Mouse (Mus musculus): ENCODE measurements around the gene Trpt1. TPM values are rescaled to one million over a fixed set of nuclear protein-coding genes. Genes with fewer than 3 reads are reported as not detected.
"Not testable (repeated sequence)": the region's sequence is repeated elsewhere in the genome, so short reads cannot be mapped to it uniquely, and the experiment has no call there.

The Trpt1 gene
- polyA plus RNA-seq, 1 experiment from 2014 or later = 13.6 TPM

- Histone ChIP-seq H3K36me3 (peaks cover 28% of the 10 kb centered on the region), H3K4me3 (peak overlapping the region; percentile 87), H3K9me3 (no peaks in the 10 kb centered on the region), H3K4me2 (replicated peaks) (peak overlapping the region; percentile 90), H3K9ac (peak overlapping the region; percentile 94), H3K4me1 (peaks cover 28% of the 10 kb centered on the region), H3K27ac (peak overlapping the region; percentile 83; the same call in 1 of the 2 replicates), H3K27me3 (no peaks in the 10 kb centered on the region)
- WGBS = 3% methylated on average over 8 of the region's 8 CpGs
- ATAC-seq (ENCODE audit: low FRiP score, low read depth) = no peak
Measured at GRCm38 (mm10) chr19:6987904-6988285, 8.0 kb upstream of the Trpt1 start.

- Histone ChIP-seq H3K4me3 (no peak overlapping the region), H3K27ac (no peak overlapping the region), H3K36me3 (peaks cover 16% of the 10 kb centered on the region), H3K27me3 (no peaks in the 10 kb centered on the region), H3K4me1 (peaks cover 35% of the 10 kb centered on the region), H3K4me2 (replicated peaks) (no peak overlapping the region), H3K9me3 (no peaks in the 10 kb centered on the region), H3K9ac (no peak overlapping the region)
- 90% methylated on average over 8 of the region's 8 CpGs for WGBS
- ATAC-seq (ENCODE audit: low FRiP score, low read depth) = no peak
Measured at GRCm38 (mm10) chr19:6989251-6989650, 6.7 kb upstream of the Trpt1 start.

- WGBS = 85% methylated on average over 6 of the region's 6 CpGs
- H3K27me3 ChIP-seq = no peaks in the 10 kb centered on the region
- H3K9me3 ChIP-seq = no peaks in the 10 kb centered on the region
- H3K4me2 ChIP-seq (replicated peaks) = no peak overlapping the region
- no peak overlapping the region for H3K9ac ChIP-seq
- no peak overlapping the region for H3K4me3 ChIP-seq
- no peak overlapping the region for H3K27ac ChIP-seq
- H3K36me3 ChIP-seq = 0 out of 2 replicates have a peak, but pooled peaks cover 4% of the 10 kb centered on the region
- peaks cover 48% of the 10 kb centered on the region for H3K4me1 ChIP-seq
- no peak for ATAC-seq (ENCODE audit: low FRiP score, low read depth)
Measured at GRCm38 (mm10) chr19:6990712-6991111, 5.2 kb upstream of the Trpt1 start.

DNA sequence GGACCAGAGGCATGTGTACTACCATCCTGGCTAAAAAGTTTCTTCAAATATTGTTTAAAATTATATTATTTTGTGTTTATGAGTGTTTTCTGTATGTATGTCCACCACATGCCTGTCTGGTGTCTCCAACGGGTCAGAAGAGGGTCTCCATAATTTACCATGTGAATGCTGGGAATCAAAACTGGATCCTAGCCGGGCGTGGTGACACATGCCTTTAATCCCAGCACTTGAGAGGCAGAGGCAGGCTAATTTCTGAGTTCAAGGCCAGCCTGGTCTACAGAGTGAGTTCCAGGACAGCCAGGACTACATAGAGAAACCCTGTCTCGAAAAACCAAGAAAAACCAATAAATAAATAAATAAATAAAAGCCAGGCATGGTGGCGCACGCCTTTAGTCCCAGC is 4.8 kb upstream of the Trpt1 start:
- not testable (repeated sequence) for H3K4me2 ChIP-seq (replicated peaks); ATAC-seq (ENCODE audit: low FRiP score, low read depth); H3K27ac ChIP-seq; H3K9me3 ChIP-seq; H3K27me3 ChIP-seq; H3K36me3 ChIP-seq; H3K4me3 ChIP-seq; H3K9ac ChIP-seq
- peaks cover 44% of the 10 kb centered on the region for H3K4me1 ChIP-seq
- 94% methylated on average over 6 of the region's 6 CpGs for WGBS

- ATAC-seq (ENCODE audit: low FRiP score, low read depth) = peak; percentile 95
- H3K27me3 ChIP-seq = no peaks in the 10 kb centered on the region
- peak within 1 kb of the TSS; percentile 60 for H3K4me3 ChIP-seq
- 1% methylated on average over 37 of the region's 37 CpGs for WGBS
- H3K4me2 ChIP-seq (replicated peaks) = peak within 1 kb of the TSS; percentile 92
- peak within 1 kb of the TSS; percentile 76 for H3K9ac ChIP-seq
- H3K4me1 ChIP-seq = peaks cover 48% of the 10 kb centered on the region
- H3K9me3 ChIP-seq = no peaks in the 10 kb centered on the region
- peak within 1 kb of the TSS; percentile 73 for H3K27ac ChIP-seq
- 0 out of 2 replicates have a peak, but pooled peaks cover 4% of the 10 kb centered on the region for H3K36me3 ChIP-seq
Measured at GRCm38 (mm10) chr19:6992011-6992858, 3.7 kb upstream of the Trpt1 start, which contains the start of gene Dnajc4. Gene Dnajc4, minus strand, starts transcription at chr19:6992572.

- peaks cover 8% of the 10 kb centered on the region; the same call in 1 of the 2 replicates for H3K36me3 ChIP-seq
- H3K27me3 ChIP-seq = no peaks in the 10 kb centered on the region
- no peak for ATAC-seq (ENCODE audit: low FRiP score, low read depth)
- no peaks in the 10 kb centered on the region for H3K9me3 ChIP-seq
- H3K4me1 ChIP-seq = peaks cover 44% of the 10 kb centered on the region
- peak overlapping the region; percentile 92 for H3K4me2 ChIP-seq (replicated peaks)
- H3K4me3 ChIP-seq = peak overlapping the region; percentile 60
- H3K9ac ChIP-seq = peak overlapping the region; percentile 65
- H3K27ac ChIP-seq = peak overlapping the region; percentile 73
- 65% methylated on average over 14 of the region's 14 CpGs for WGBS
Measured at GRCm38 (mm10) chr19:6993011-6993770, 2.7 kb upstream of the Trpt1 start.

- peaks cover 42% of the 10 kb centered on the region for H3K4me1 ChIP-seq
- no peaks in the 10 kb centered on the region for H3K27me3 ChIP-seq
- peaks cover 16% of the 10 kb centered on the region for H3K36me3 ChIP-seq
- H3K9me3 ChIP-seq = no peaks in the 10 kb centered on the region
- no peak overlapping the region for H3K9ac ChIP-seq
- no peak for ATAC-seq (ENCODE audit: low FRiP score, low read depth)
- no peak overlapping the region for H3K4me2 ChIP-seq (replicated peaks)
- no peak overlapping the region for H3K4me3 ChIP-seq
- H3K27ac ChIP-seq = no peak overlapping the region
- 91% methylated on average over 8 of the region's 8 CpGs for WGBS
Measured at GRCm38 (mm10) chr19:6994002-6994401, 1.9 kb upstream of the Trpt1 start.

GRCm38 (mm10) chr19:6994489-6994888 is 1.4 kb upstream of the Trpt1 start:
- WGBS = 84% methylated on average over 8 of the region's 8 CpGs
- Histone ChIP-seq H3K36me3 (peaks cover 18% of the 10 kb centered on the region), H3K27me3 (no peaks in the 10 kb centered on the region), H3K4me2 (replicated peaks) (peak overlapping the region; percentile 88), H3K27ac (no peak overlapping the region), H3K9ac (peak overlapping the region; percentile 77), H3K9me3 (no peaks in the 10 kb centered on the region), H3K4me3 (peak overlapping the region; percentile 65; the same call in 1 of the 2 replicates), H3K4me1 (peaks cover 42% of the 10 kb centered on the region)
- no peak for ATAC-seq (ENCODE audit: low FRiP score, low read depth)

GRCm38 (mm10) chr19:6995255-6995991 is 508 bp upstream of the Trpt1 start:
- H3K4me1 ChIP-seq = peaks cover 42% of the 10 kb centered on the region
- H3K4me3 ChIP-seq = peak overlapping the region; percentile 65
- 47% methylated on average over 21 of the region's 21 CpGs for whole genome bisulfite sequencing
- H3K36me3 ChIP-seq = peaks cover 26% of the 10 kb centered on the region
- H3K4me2 ChIP-seq (replicated peaks) = peak overlapping the region; percentile 88
- ATAC-seq (ENCODE audit: low FRiP score, low read depth) = no peak
- H3K9ac ChIP-seq = peak overlapping the region; percentile 77
- H3K27me3 ChIP-seq = no peaks in the 10 kb centered on the region
- H3K27ac ChIP-seq = no peak overlapping the region; the same call in 1 of the 2 replicates
- no peaks in the 10 kb centered on the region for H3K9me3 ChIP-seq

DNA sequence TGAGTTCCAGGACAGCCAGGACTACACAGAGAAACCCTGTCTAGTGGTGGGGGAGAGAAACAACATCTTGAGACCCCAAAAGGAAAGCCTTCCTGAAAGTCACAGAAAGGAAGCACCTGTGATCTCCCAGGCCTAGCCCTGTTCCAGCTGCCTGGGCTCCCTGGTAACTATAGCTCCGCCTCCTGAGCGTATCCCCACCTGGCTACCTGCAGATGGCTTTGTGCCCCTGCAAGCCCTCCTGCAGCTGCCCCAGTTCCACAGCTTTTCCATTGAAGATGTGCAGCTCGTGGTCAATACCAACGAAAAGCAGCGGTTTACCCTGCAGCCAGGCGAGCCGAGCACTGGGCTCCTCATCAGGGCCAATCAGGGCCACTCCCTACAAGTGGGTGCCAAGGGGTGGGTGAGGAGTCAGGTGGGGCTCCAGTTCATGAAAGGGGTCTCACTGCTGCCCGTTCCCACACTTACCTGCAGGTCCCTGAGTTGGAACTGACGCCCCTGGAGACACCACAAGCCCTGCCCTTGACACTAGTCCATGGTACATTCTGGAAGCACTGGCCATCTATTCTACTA is 1.9 kb downstream of the Trpt1 start:
- 87% methylated on average over 9 of the region's 9 CpGs for WGBS
- H3K4me3 ChIP-seq = no peak overlapping the region
- no peaks in the 10 kb centered on the region for H3K9me3 ChIP-seq
- ATAC-seq (ENCODE audit: low FRiP score, low read depth) = no peak
- peaks cover 34% of the 10 kb centered on the region for H3K4me1 ChIP-seq
- H3K9ac ChIP-seq = 0 out of 2 replicates have a peak overlapping the region, but pooled peaks have one; percentile 25
- H3K4me2 ChIP-seq (replicated peaks) = no peak overlapping the region
- H3K36me3 ChIP-seq = peaks cover 28% of the 10 kb centered on the region
- H3K27ac ChIP-seq = no peak overlapping the region
- no peaks in the 10 kb centered on the region for H3K27me3 ChIP-seq

DNA sequence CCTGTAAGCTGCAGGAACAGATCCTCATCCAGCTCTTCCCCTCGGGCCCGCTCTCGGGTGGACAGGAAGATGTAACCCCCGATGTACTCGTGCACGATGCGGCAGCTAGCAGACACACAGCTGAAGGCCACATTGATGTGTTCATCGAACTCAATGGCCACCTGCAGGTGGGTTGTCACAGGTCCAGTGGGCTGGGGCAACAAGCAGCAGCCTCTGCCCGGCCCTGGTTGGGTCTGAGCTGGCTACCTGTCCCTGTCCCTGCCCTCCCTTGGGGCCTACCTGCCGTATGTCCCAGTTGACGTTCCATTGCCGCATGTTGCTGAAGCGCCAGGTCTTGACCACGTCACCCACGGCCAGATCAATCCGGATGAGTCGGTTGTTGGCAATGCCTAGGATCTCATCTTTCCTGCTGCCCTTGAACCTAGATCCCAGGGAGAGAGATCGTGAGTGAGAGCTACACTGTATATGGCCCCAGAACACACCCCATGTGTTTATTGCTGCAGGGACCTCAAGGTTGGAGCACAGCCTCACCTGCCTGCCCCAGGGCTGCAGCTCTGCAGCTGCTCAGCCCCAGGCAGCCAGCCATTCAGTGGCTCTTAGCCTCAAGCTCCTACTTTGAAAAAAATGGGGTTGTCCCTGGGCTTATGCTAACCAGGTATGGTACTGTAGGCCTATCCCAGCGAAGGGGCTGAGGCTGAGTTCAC is 3.6 kb downstream of the Trpt1 start:
- 94% methylated on average over 19 of the region's 19 CpGs for WGBS
- no peaks in the 10 kb centered on the region for H3K27me3 ChIP-seq
- H3K9ac ChIP-seq = 0 out of 2 replicates have a peak overlapping the region, but pooled peaks have one; percentile 8
- H3K4me3 ChIP-seq = no peak overlapping the region
- H3K4me2 ChIP-seq (replicated peaks) = no peak overlapping the region
- H3K27ac ChIP-seq = no peak overlapping the region
- H3K9me3 ChIP-seq = no peaks in the 10 kb centered on the region
- H3K36me3 ChIP-seq = peaks cover 28% of the 10 kb centered on the region
- peaks cover 23% of the 10 kb centered on the region for H3K4me1 ChIP-seq
- no peak for ATAC-seq (ENCODE audit: low FRiP score, low read depth)
